Comparison of ENCODE assay signal across 10 mouse cellular contexts in the genomic region with DNA sequence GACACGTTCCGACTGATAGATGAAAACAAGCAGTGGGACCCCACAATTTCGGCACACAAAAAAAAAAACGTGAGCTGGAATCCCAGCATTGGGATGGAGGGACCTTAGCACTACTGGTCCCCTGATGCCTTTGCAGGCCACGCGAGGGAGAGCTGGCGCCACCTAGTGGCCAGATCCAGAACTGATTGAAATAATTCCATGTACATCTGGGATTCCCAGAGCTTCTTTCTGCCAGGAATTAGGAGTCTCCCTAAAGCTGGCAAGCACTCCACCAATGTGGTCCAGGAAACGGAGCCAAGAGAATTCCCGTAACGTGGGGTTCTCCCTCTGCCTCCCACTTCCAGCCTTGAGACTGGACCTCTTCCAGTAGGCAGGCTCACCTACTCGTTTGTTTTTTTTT. TPM values are rescaled to one million over a fixed set of nuclear protein-coding genes. Genes with fewer than 3 reads are reported as not detected.
DNase-seq lines count a peak whose midpoint lies in the region; ATAC-seq and TF ChIP-seq lines count a peak whose summit lies in the region.
"Had no signal": no experiment of that assay in that cellular context is flagged by ENCODE, and none has a peak within 500 bp of the region (broad histone marks: within the 10 kb centered on the region; RNA-seq: fewer than 3 reads in every experiment).

No protein-coding gene starts in this region.

- H3K27ac ChIP-seq in intestine, embryonic 14.5 days (ENCODE audit: low read depth) = no peak overlapping the region
- H3K27ac ChIP-seq in intestine, embryonic 16.5 days (ENCODE audit: low read length) = no peak overlapping the region
- H3K27ac ChIP-seq in hindbrain, postnatal 0 days = no peak overlapping the region
- H3K27ac ChIP-seq in midbrain, embryonic 16.5 days (ENCODE audit: low read length) = no peak overlapping the region

- DNase-seq in intestine, embryonic 14.5 days (ENCODE audit: low spot score) = peak; percentile 93
- DNase-seq in cerebellum, adult 9-10 months = peak; percentile 81
- DNase-seq in frontal cortex, adult 2 months (ENCODE audit: extremely low spot score in 1 of 2, low spot score in 1 of 2) = peak; percentile 74 to 98
- peak; percentile 95 for DNase-seq in hindbrain, postnatal 0 days (ENCODE audit: low spot score)
- peak; percentile 90 to 95 for DNase-seq in left cerebral cortex, postnatal 25 days (ENCODE audit: low spot score in 2 of 2)
- DNase-seq in testis, postnatal 10 days (ENCODE audit: low spot score) = peak; percentile 92

- H3K9me3 ChIP-seq in intestine, embryonic 14.5 days (ENCODE audit: control insufficient read depth, low read length) = no peaks in the 10 kb centered on the region
- no peaks in the 10 kb centered on the region for H3K9me3 ChIP-seq in intestine, embryonic 16.5 days (ENCODE audit: control insufficient read depth, low read length)
- no peaks in the 10 kb centered on the region for H3K9me3 ChIP-seq in hindbrain, postnatal 0 days (ENCODE audit: low read length)
- no peaks in the 10 kb centered on the region for H3K9me3 ChIP-seq in midbrain, embryonic 16.5 days (replicated peaks; ENCODE audit: control insufficient read depth, low read length, poor library complexity, severe bottlenecking)

- peak; percentile 58; the same call in 1 of the 2 replicates for ATAC-seq in intestine, embryonic 14.5 days (replicated peaks; ENCODE audit: low FRiP score, low TSS enrichment, low read depth)
- no peak for ATAC-seq in intestine, embryonic 16.5 days
- ATAC-seq in hindbrain, postnatal 0 days = peak; percentile 80
- peak; percentile 51; the same call in 1 of the 2 replicates for ATAC-seq in midbrain, embryonic 16.5 days

- no peaks in the 10 kb centered on the region for H3K27me3 ChIP-seq in intestine, embryonic 14.5 days (replicated peaks; ENCODE audit: control insufficient read depth, insufficient read depth, low read length)
- H3K27me3 ChIP-seq in intestine, embryonic 16.5 days (replicated peaks; ENCODE audit: control insufficient read depth, insufficient read depth, low read length) = no peaks in the 10 kb centered on the region
- H3K27me3 ChIP-seq in hindbrain, postnatal 0 days (ENCODE audit: insufficient read depth, low read length) = no peaks in the 10 kb centered on the region
- H3K27me3 ChIP-seq in midbrain, embryonic 16.5 days (ENCODE audit: control insufficient read depth, insufficient read depth, low read depth, low read length) = no peaks in the 10 kb centered on the region
- H3K27me3 ChIP-seq: megakaryocyte, embryonic 14.5 days had no signal

- no peak overlapping the region for H3K4me2 ChIP-seq in intestine, embryonic 14.5 days (ENCODE audit: low read length)
- no peak overlapping the region for H3K4me2 ChIP-seq in intestine, embryonic 16.5 days (ENCODE audit: low read depth, low read length)
- H3K4me2 ChIP-seq in hindbrain, postnatal 0 days (ENCODE audit: low read depth, low read length) = no peak overlapping the region
- no peak overlapping the region for H3K4me2 ChIP-seq in midbrain, embryonic 16.5 days (ENCODE audit: low read length)

- H3K9ac ChIP-seq in intestine, embryonic 14.5 days (ENCODE audit: low read length) = no peak overlapping the region
- H3K9ac ChIP-seq in intestine, embryonic 16.5 days (ENCODE audit: low read depth, low read length) = no peak overlapping the region
- H3K9ac ChIP-seq in hindbrain, postnatal 0 days (replicated peaks; ENCODE audit: low read length) = no peak overlapping the region
- no peak overlapping the region for H3K9ac ChIP-seq in midbrain, embryonic 16.5 days (ENCODE audit: low read depth, low read length)

- H3K36me3 ChIP-seq in intestine, embryonic 14.5 days (ENCODE audit: control insufficient read depth, insufficient read depth, low read length) = no peaks in the 10 kb centered on the region
- no peaks in the 10 kb centered on the region for H3K36me3 ChIP-seq in intestine, embryonic 16.5 days (ENCODE audit: control insufficient read depth, insufficient read depth, low read length)
- no peaks in the 10 kb centered on the region for H3K36me3 ChIP-seq in hindbrain, postnatal 0 days (ENCODE audit: insufficient read depth, low read length)
- H3K36me3 ChIP-seq in midbrain, embryonic 16.5 days (ENCODE audit: control insufficient read depth, insufficient read depth, low read length) = no peaks in the 10 kb centered on the region
- H3K36me3 ChIP-seq: G1E had no signal

- WGBS in intestine, embryonic 14.5 days = 11% methylated on average over 11 of the region's 11 CpGs
- 9% methylated on average over 11 of the region's 11 CpGs for WGBS in intestine, embryonic 16.5 days
- 10% methylated on average over 11 of the region's 11 CpGs for WGBS in hindbrain, postnatal 0 days
- 12% methylated on average over 11 of the region's 11 CpGs for WGBS in midbrain, embryonic 16.5 days

- TF ChIP-seq CTCF in hindbrain, postnatal 0 days (IDR thresholded peaks at IDR 0.05; ENCODE audit: low read depth) = peak; percentile 97

- intact Hi-C loops in left cerebral cortex, postnatal 25 days (cut with DNase I) = loop anchor here (2.0 to 5.0 kb wide), 3 partner anchors 75 to 712 kb away; a partner anchor contains a TSS

- H3K4me1 ChIP-seq in intestine, embryonic 14.5 days (replicated peaks; ENCODE audit: control insufficient read depth, insufficient read depth, low read length) = no peaks in the 10 kb centered on the region
- no peaks in the 10 kb centered on the region for H3K4me1 ChIP-seq in intestine, embryonic 16.5 days (ENCODE audit: control insufficient read depth, insufficient read depth, low read length)
- no peaks in the 10 kb centered on the region for H3K4me1 ChIP-seq in hindbrain, postnatal 0 days (ENCODE audit: insufficient read depth, low read length)
- no peaks in the 10 kb centered on the region for H3K4me1 ChIP-seq in midbrain, embryonic 16.5 days (ENCODE audit: control insufficient read depth, insufficient read depth, low read length)
- H3K4me1 ChIP-seq: megakaryocyte, embryonic 14.5 days had no signal

- no peak overlapping the region for H3K4me3 ChIP-seq in intestine, embryonic 14.5 days (ENCODE audit: low read depth, low read length)
- H3K4me3 ChIP-seq in intestine, embryonic 16.5 days (ENCODE audit: low read length) = no peak overlapping the region
- no peak overlapping the region for H3K4me3 ChIP-seq in hindbrain, postnatal 0 days (ENCODE audit: low read length)
- no peak overlapping the region for H3K4me3 ChIP-seq in midbrain, embryonic 16.5 days (ENCODE audit: low read depth, low read length)
- H3K4me3 ChIP-seq: megakaryocyte, embryonic 14.5 days had no signal

RNA-seq across cellular contexts. Expression of a gene that starts 41.3 kb away (rescaled TPM):
- not detected in 2 replicates for polyA plus RNA-seq in intestine, embryonic 14.5 days (2014; fragmentation: Nextera tagmentation; extraction: Ambion mirVana)
- polyA plus RNA-seq in intestine, embryonic 16.5 days (2015; fragmentation: Nextera tagmentation; extraction: Ambion mirVana) = not detected in 2 replicates
- 0.13 and 0.22 TPM in 2 replicates for polyA plus RNA-seq in frontal cortex, adult 2 months (2012; rRNA removed)
- 0.31 TPM in 1 of 2 replicates, not detected in the other for total RNA-seq in hindbrain, postnatal 0 days (2014; rRNA removed)
- 0.30 and 0.38 TPM in 2 replicates for polyA plus RNA-seq in hindbrain, postnatal 0 days (2015; fragmentation: Nextera tagmentation; extraction: Ambion mirVana)
- under 1 TPM; 0.21 to 0.25 TPM for total RNA-seq in left cerebral cortex, postnatal 25 days (2021)
- 0.64 and 0.73 TPM in 2 replicates for polyA plus RNA-seq in midbrain, embryonic 16.5 days (2015; fragmentation: Nextera tagmentation; extraction: Ambion mirVana)
- polyA plus RNA-seq: G1E had no signal
